Mouse (Mus musculus) effector memory CD4-positive, alpha-beta T cell, adult 5 months (primary cell): ENCODE data around the gene Cdc123. TPM values are rescaled to one million over a fixed set of nuclear protein-coding genes. Genes with fewer than 3 reads are reported as not detected.

ENCODE experiments used
- polyA plus RNA-seq: library from polyadenylated mRNA; unstranded; fragments of 100-300 nt; shearing (Covaris generic); gene quantifications from one replicate; pipeline ENCODE4 v1.2.1, GENCODE M21; 2017

Gene Cdc123
- polyA plus RNA-seq: 111 TPM

GRCm38 (mm10) chr2:5844873-5845631 lies at the start of gene Cdc123, which contains the start of gene Nudt5:
Gene Cdc123, minus strand, starts transcription at chr2:5845164.
Gene Nudt5, plus strand, starts transcription at chr2:5845019.

GRCm38 (mm10) chr2:5862834-5863233 lies 17.9 kb upstream of the Cdc123 start, which contains the start of gene Gm13199:
Gene Gm13199, minus strand, starts transcription at chr2:5862934.

Other genes starting within 250 kb of the Cdc123 start
- gene Camk1d, start 130.6 kb downstream of the Cdc123 start, polyA plus RNA-seq: 80.6 TPM
- gene Nudt5, start 145 bp downstream of the Cdc123 start, polyA plus RNA-seq: 22.8 TPM
- 3.4 TPM for gene Gm13199, start 17.8 kb upstream of the Cdc123 start, polyA plus RNA-seq
- 14.9 TPM for gene Sec61a2, start 50.3 kb upstream of the Cdc123 start, polyA plus RNA-seq
- 0.40 TPM for gene Dhtkd1, start 97.6 kb upstream of the Cdc123 start, polyA plus RNA-seq
- 11.4 TPM for gene Upf2, start 106.3 kb upstream of the Cdc123 start, polyA plus RNA-seq